ENCODE assay signal across 9 mouse cellular contexts in the genomic region with DNA sequence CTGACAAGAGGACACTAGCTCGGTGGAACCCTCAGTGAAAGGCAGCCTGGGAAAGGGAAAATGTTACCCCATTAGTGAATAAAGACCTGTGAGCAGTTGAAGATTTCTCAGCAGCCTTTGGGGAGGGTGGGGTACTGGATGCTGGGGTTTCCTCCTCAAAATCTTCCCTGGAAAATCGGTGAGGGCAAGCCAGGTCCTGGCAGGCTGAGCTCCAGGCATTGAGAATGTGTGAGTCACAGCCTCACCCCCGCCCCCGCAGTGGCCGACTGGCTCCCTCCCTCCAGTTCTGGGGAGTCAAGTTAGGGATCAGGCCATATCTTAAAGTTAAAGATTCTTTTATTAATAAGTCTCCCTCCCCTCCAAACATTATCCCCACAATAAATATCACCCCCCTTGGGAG. TPM values are rescaled to one million over a fixed set of nuclear protein-coding genes. Genes with fewer than 3 reads are reported as not detected.
DNase-seq lines count a peak whose midpoint lies in the region; ATAC-seq and TF ChIP-seq lines count a peak whose summit lies in the region.
"Had no signal": no experiment of that assay in that cellular context is flagged by ENCODE, and none has a peak within 500 bp of the region (broad histone marks: within the 10 kb centered on the region; RNA-seq: fewer than 3 reads in every experiment).

No protein-coding gene starts in this region.

- H3K27ac ChIP-seq in hindbrain, embryonic 10.5 days: no peak overlapping the region
- no peak overlapping the region for H3K27ac ChIP-seq in hindbrain, embryonic 11.5 days (ENCODE audit: low read depth, low read length)
- peak overlapping the region; percentile 97 to 99 for H3K27ac ChIP-seq in heart, embryonic 14.5 days (replicated peaks in 1 of 2; ENCODE audit: control insufficient read depth in 1 of 2, insufficient read depth in 1 of 2, low read depth in 2 of 2, low read length in 2 of 2)
- no peak overlapping the region for H3K27ac ChIP-seq in limb, embryonic 11.5 days (replicated peaks; ENCODE audit: low read depth, low read length)
- no peak overlapping the region for H3K27ac ChIP-seq in olfactory bulb, adult 2 months (ENCODE audit: insufficient read depth, low read depth, low read length)

- H3K4me1 ChIP-seq in hindbrain, embryonic 10.5 days (replicated peaks): peaks cover 58% of the 10 kb centered on the region
- H3K4me1 ChIP-seq in hindbrain, embryonic 11.5 days (replicated peaks; ENCODE audit: control insufficient read depth, insufficient read depth, low read length): peaks cover 11% of the 10 kb centered on the region
- peaks cover 18 to 40% of the 10 kb centered on the region in 2 experiments for H3K4me1 ChIP-seq in heart, embryonic 14.5 days (ENCODE audit: control insufficient read depth in 2 of 2, insufficient read depth in 2 of 2, low read length in 2 of 2)
- H3K4me1 ChIP-seq in limb, embryonic 11.5 days (ENCODE audit: control insufficient read depth, insufficient read depth, low read length): peaks cover 29% of the 10 kb centered on the region
- peaks cover 36% of the 10 kb centered on the region for H3K4me1 ChIP-seq in olfactory bulb, adult 2 months (ENCODE audit: control insufficient read depth, insufficient read depth, low read length)

- no peak overlapping the region for H3K4me2 ChIP-seq in hindbrain, embryonic 11.5 days (replicated peaks; ENCODE audit: low read depth, low read length)
- H3K4me2 ChIP-seq in heart, embryonic 14.5 days (ENCODE audit: low read length): peak overlapping the region; percentile 85
- H3K4me2 ChIP-seq in limb, embryonic 11.5 days (ENCODE audit: low read depth, severe bottlenecking): 0 out of 2 replicates have a peak overlapping the region, but pooled peaks have one; percentile 70

- no peaks in the 10 kb centered on the region for H3K9me3 ChIP-seq in hindbrain, embryonic 10.5 days
- H3K9me3 ChIP-seq in hindbrain, embryonic 11.5 days (ENCODE audit: control insufficient read depth, low read length): no peaks in the 10 kb centered on the region
- H3K9me3 ChIP-seq in heart, embryonic 14.5 days (ENCODE audit: control insufficient read depth, low read length): no peaks in the 10 kb centered on the region
- H3K9me3 ChIP-seq in limb, embryonic 11.5 days (ENCODE audit: control insufficient read depth, low read length): no peaks in the 10 kb centered on the region

- no peak for TF ChIP-seq POLR2A in olfactory bulb, adult 2 months (IDR thresholded peaks at IDR 0.05; ENCODE audit: insufficient read depth, low read depth, low read length)

- no peak for DNase-seq in hindbrain, embryonic 10.5 days (ENCODE audit: low spot score)
- no peak for DNase-seq in hindbrain, embryonic 11.5 days (ENCODE audit: low spot score)
- DNase-seq in cerebellum, postnatal 10 days: peak; percentile 60 to 62
- DNase-seq in limb, embryonic 11.5 days (ENCODE audit: low spot score): no peak
- DNase-seq in layer of hippocampus, postnatal 36 days: no peak
- DNase-seq in right cerebral cortex, adult 18-20 months: no peak

- H3K9ac ChIP-seq in hindbrain, embryonic 11.5 days (ENCODE audit: low read depth, low read length): no peak overlapping the region
- peak overlapping the region; percentile 91 for H3K9ac ChIP-seq in heart, embryonic 14.5 days (ENCODE audit: low read length)
- H3K9ac ChIP-seq in limb, embryonic 11.5 days (ENCODE audit: low read length): no peak overlapping the region

- H3K36me3 ChIP-seq in hindbrain, embryonic 10.5 days: peaks cover 7% of the 10 kb centered on the region
- no peaks in the 10 kb centered on the region for H3K36me3 ChIP-seq in hindbrain, embryonic 11.5 days (ENCODE audit: control insufficient read depth, insufficient read depth, low read length)
- peaks cover 5% of the 10 kb centered on the region for H3K36me3 ChIP-seq in heart, embryonic 14.5 days (ENCODE audit: control insufficient read depth, insufficient read depth, low read length)
- H3K36me3 ChIP-seq in limb, embryonic 11.5 days (ENCODE audit: control insufficient read depth, insufficient read depth, low read length): peaks cover under 1% of the 10 kb centered on the region; the same call in 1 of the 2 replicates

- ATAC-seq in hindbrain, embryonic 11.5 days (ENCODE audit: low FRiP score): no peak
- no peak for ATAC-seq in heart, embryonic 14.5 days (ENCODE audit: insufficient number of reproducible peaks, insufficient read depth, low FRiP score, low read depth)
- ATAC-seq in limb, embryonic 11.5 days (ENCODE audit: insufficient number of reproducible peaks, low FRiP score, low TSS enrichment, low read depth): no peak

- H3K27me3 ChIP-seq in hindbrain, embryonic 10.5 days (ENCODE audit: insufficient read depth, poor library complexity, severe bottlenecking): peaks cover 61% of the 10 kb centered on the region
- H3K27me3 ChIP-seq in hindbrain, embryonic 11.5 days (ENCODE audit: control insufficient read depth, insufficient read depth, low read length): peaks cover 43% of the 10 kb centered on the region
- peaks cover 25% of the 10 kb centered on the region for H3K27me3 ChIP-seq in heart, embryonic 14.5 days (ENCODE audit: control insufficient read depth, insufficient read depth, low read length)
- peaks cover 34% of the 10 kb centered on the region for H3K27me3 ChIP-seq in limb, embryonic 11.5 days (ENCODE audit: control insufficient read depth, insufficient read depth, low read length)

- H3K4me3 ChIP-seq in hindbrain, embryonic 10.5 days: peak overlapping the region; percentile 60; the same call in 1 of the 2 replicates
- H3K4me3 ChIP-seq in hindbrain, embryonic 11.5 days (ENCODE audit: low read depth, low read length): no peak overlapping the region
- peak overlapping the region; percentile 72 to 95 for H3K4me3 ChIP-seq in heart, embryonic 14.5 days (ENCODE audit: control insufficient read depth in 1 of 2, insufficient read depth in 1 of 2, low read depth in 1 of 2, low read length in 2 of 2)
- no peak overlapping the region for H3K4me3 ChIP-seq in limb, embryonic 11.5 days (ENCODE audit: low read depth, low read length)
- H3K4me3 ChIP-seq in olfactory bulb, adult 2 months (ENCODE audit: insufficient read depth, low read depth, low read length): peak overlapping the region; percentile 88; the same call in 1 of the 2 replicates

- TF ChIP-seq CTCF in olfactory bulb, adult 2 months (IDR thresholded peaks at IDR 0.05; ENCODE audit: insufficient read depth, low read depth, low read length): no peak

- 45% methylated on average over 5 of the region's 5 CpGs for WGBS in hindbrain, embryonic 10.5 days
- WGBS in hindbrain, embryonic 11.5 days: 44% methylated on average over 5 of the region's 5 CpGs
- 8% methylated on average over 5 of the region's 5 CpGs for WGBS in heart, embryonic 14.5 days
- WGBS in limb, embryonic 11.5 days: 26% methylated on average over 5 of the region's 5 CpGs
- WGBS in olfactory bulb, adult 2 months: 23% methylated on average over 5 of the region's 5 CpGs

RNA-seq across cellular contexts. Expression of a gene that starts 1.4 kb away (rescaled TPM):
- 72.7 and 80.2 TPM in 2 replicates for polyA plus RNA-seq in hindbrain, embryonic 10.5 days (2016; fragmentation: Nextera tagmentation; extraction: Ambion mirVana)
- polyA plus RNA-seq in hindbrain, embryonic 11.5 days (2014; fragmentation: Nextera tagmentation; extraction: Ambion mirVana): 56.6 and 56.8 TPM in 2 replicates
- polyA plus RNA-seq in heart, embryonic 14.5 days (2014; fragmentation: Nextera tagmentation; extraction: Ambion mirVana): 31.1 and 35.0 TPM in 2 replicates
- polyA plus RNA-seq in limb, embryonic 11.5 days (2014; fragmentation: Nextera tagmentation; extraction: Ambion mirVana): 54.8 and 58.1 TPM in 2 replicates
- polyA plus RNA-seq in olfactory bulb, adult 2 months (2012; ENCODE audit: insufficient read depth, insufficient read length, low replicate concordance, missing spikeins): not detected in 2 replicates
- 1 to 10 TPM; 7.2 to 9.7 TPM for total RNA-seq in layer of hippocampus, postnatal 36 days (2021)

RNA-seq across cellular contexts. Expression of a gene that starts 1.7 kb away (rescaled TPM):
- polyA plus RNA-seq in hindbrain, embryonic 10.5 days (2016; fragmentation: Nextera tagmentation; extraction: Ambion mirVana): 34.0 and 45.4 TPM in 2 replicates
- 49.7 and 52.5 TPM in 2 replicates for polyA plus RNA-seq in hindbrain, embryonic 11.5 days (2014; fragmentation: Nextera tagmentation; extraction: Ambion mirVana)
- 403 and 405 TPM in 2 replicates for polyA plus RNA-seq in heart, embryonic 14.5 days (2014; fragmentation: Nextera tagmentation; extraction: Ambion mirVana)
- 45.5 and 53.0 TPM in 2 replicates for polyA plus RNA-seq in limb, embryonic 11.5 days (2014; fragmentation: Nextera tagmentation; extraction: Ambion mirVana)
- polyA plus RNA-seq in olfactory bulb, adult 2 months (2012; ENCODE audit: insufficient read depth, insufficient read length, low replicate concordance, missing spikeins): not detected in 2 replicates
- total RNA-seq in layer of hippocampus, postnatal 36 days (2021): 100 to 1,000 TPM; 122 to 124 TPM

RNA-seq across cellular contexts. Expression of a gene that starts 2.1 kb away (rescaled TPM):
- polyA plus RNA-seq in hindbrain, embryonic 10.5 days (2016; fragmentation: Nextera tagmentation; extraction: Ambion mirVana): 2.7 and 7.1 TPM in 2 replicates
- polyA plus RNA-seq in hindbrain, embryonic 11.5 days (2014; fragmentation: Nextera tagmentation; extraction: Ambion mirVana): 1.2 and 3.3 TPM in 2 replicates
- 107 and 114 TPM in 2 replicates for polyA plus RNA-seq in heart, embryonic 14.5 days (2014; fragmentation: Nextera tagmentation; extraction: Ambion mirVana)
- polyA plus RNA-seq in limb, embryonic 11.5 days (2014; fragmentation: Nextera tagmentation; extraction: Ambion mirVana): 4.3 and 5.0 TPM in 2 replicates
- polyA plus RNA-seq in olfactory bulb, adult 2 months (2012; ENCODE audit: insufficient read depth, insufficient read length, low replicate concordance, missing spikeins): not detected in 2 replicates
- 1 to 10 TPM; 4.8 to 6.3 TPM for total RNA-seq in layer of hippocampus, postnatal 36 days (2021)

RNA-seq across cellular contexts. Expression of a gene that starts 3.9 kb away (rescaled TPM):
- 20.8 and 54.2 TPM in 2 replicates for polyA plus RNA-seq in hindbrain, embryonic 10.5 days (2016; fragmentation: Nextera tagmentation; extraction: Ambion mirVana)
- polyA plus RNA-seq in hindbrain, embryonic 11.5 days (2014; fragmentation: Nextera tagmentation; extraction: Ambion mirVana): 12.8 and 18.1 TPM in 2 replicates
- 0.42 TPM in 1 of 2 replicates, not detected in the other for polyA plus RNA-seq in heart, embryonic 14.5 days (2014; fragmentation: Nextera tagmentation; extraction: Ambion mirVana)
- polyA plus RNA-seq in limb, embryonic 11.5 days (2014; fragmentation: Nextera tagmentation; extraction: Ambion mirVana): 21.3 and 23.3 TPM in 2 replicates
- not detected in 2 replicates for polyA plus RNA-seq in olfactory bulb, adult 2 months (2012; ENCODE audit: insufficient read depth, insufficient read length, low replicate concordance, missing spikeins)
- total RNA-seq in layer of hippocampus, postnatal 36 days (2021): not detected
- total RNA-seq: gastrocnemius, postnatal 4 days had no signal

RNA-seq across cellular contexts. Expression of a gene that starts 8.7 kb away (rescaled TPM):
- polyA plus RNA-seq in hindbrain, embryonic 10.5 days (2016; fragmentation: Nextera tagmentation; extraction: Ambion mirVana): 6.3 and 13.1 TPM in 2 replicates
- 4.1 and 6.5 TPM in 2 replicates for polyA plus RNA-seq in hindbrain, embryonic 11.5 days (2014; fragmentation: Nextera tagmentation; extraction: Ambion mirVana)
- polyA plus RNA-seq in heart, embryonic 14.5 days (2014; fragmentation: Nextera tagmentation; extraction: Ambion mirVana): 0.14 TPM in 1 of 2 replicates, not detected in the other
- 7.4 and 7.6 TPM in 2 replicates for polyA plus RNA-seq in limb, embryonic 11.5 days (2014; fragmentation: Nextera tagmentation; extraction: Ambion mirVana)
- not detected in 2 replicates for polyA plus RNA-seq in olfactory bulb, adult 2 months (2012; ENCODE audit: insufficient read depth, insufficient read length, low replicate concordance, missing spikeins)
- total RNA-seq in layer of hippocampus, postnatal 36 days (2021): under 1 TPM; 0.22 to 0.35 TPM

Comparison
In these comparisons a context has a peak if more than half of its experiments do, and no peak if none do; other contexts are left out.
1. H3K4me3 ChIP-seq: peak in hindbrain, embryonic 10.5 days (single experiment), heart, embryonic 14.5 days (2 of 2) and olfactory bulb, adult 2 months (single experiment); none in hindbrain, embryonic 11.5 days (single experiment) and limb, embryonic 11.5 days (single experiment).
2. DNase-seq: peak in cerebellum, postnatal 10 days (2 of 2); none in hindbrain, embryonic 10.5 days (single experiment), hindbrain, embryonic 11.5 days (single experiment), limb, embryonic 11.5 days (single experiment), layer of hippocampus, postnatal 36 days (0 of 2) and right cerebral cortex, adult 18-20 months (single experiment).
3. H3K27ac ChIP-seq: peak in heart, embryonic 14.5 days (2 of 2); none in hindbrain, embryonic 10.5 days (single experiment), hindbrain, embryonic 11.5 days (single experiment), limb, embryonic 11.5 days (single experiment) and olfactory bulb, adult 2 months (single experiment).
4. RNA of a gene that starts 1.4 kb away (polyA plus RNA-seq): 72.7 to 80.2 TPM in hindbrain, embryonic 10.5 days, 54.8 to 58.1 TPM in limb, embryonic 11.5 days, 56.6 to 56.8 TPM in hindbrain, embryonic 11.5 days and 31.1 to 35.0 TPM in heart, embryonic 14.5 days; not detected in olfactory bulb, adult 2 months; every median in the first group is over 10 times any median in the second.
5. RNA of a gene that starts 2.1 kb away (polyA plus RNA-seq): 107 to 114 TPM in heart, embryonic 14.5 days; 4.3 to 5.0 TPM in limb, embryonic 11.5 days, 2.7 to 7.1 TPM in hindbrain, embryonic 10.5 days, 1.2 to 3.3 TPM in hindbrain, embryonic 11.5 days and not detected in olfactory bulb, adult 2 months; every median in the first group is over 10 times any median in the second.